Mouse (Mus musculus): ENCODE measurements around the gene Qk. TPM values are rescaled to one million over a fixed set of nuclear protein-coding genes. Genes with fewer than 3 reads are reported as not detected.

The Qk gene
- polyA plus RNA-seq, 1 experiment from 2014 or later = 40.5 TPM

- peak overlapping the region; percentile 99; the same call in 1 of the 2 replicates for H3K27ac ChIP-seq
- peaks cover 25% of the 10 kb centered on the region for H3K4me1 ChIP-seq
- H3K4me3 ChIP-seq = peak overlapping the region; percentile 88
- peaks cover 5% of the 10 kb centered on the region; the same call in 1 of the 2 replicates for H3K9me3 ChIP-seq
- no peak for DNase-seq (ENCODE audit: extremely low spot score, low spot score)
- 21% methylated on average over 1 of the region's 1 CpGs for WGBS
- no peaks in the 10 kb centered on the region for H3K27me3 ChIP-seq (ENCODE audit: poor library complexity, severe bottlenecking)
- peaks cover 16% of the 10 kb centered on the region for H3K36me3 ChIP-seq (replicated peaks)
Observed at GRCm38 (mm10) chr17:10321092-10321491, 1.4 kb upstream of the Qk start.

GRCm38 (mm10) chr17:10320456-10320790, 769 bp upstream of the Qk start:
- 20% methylated on average over 10 of the region's 10 CpGs for WGBS

GRCm38 (mm10) chr17:10319431-10319684, 296 bp downstream of the Qk start:
- peaks cover 42% of the 10 kb centered on the region for H3K4me1 ChIP-seq
- H3K36me3 ChIP-seq (replicated peaks) = peaks cover 7% of the 10 kb centered on the region
- 2% methylated on average over 46 of the region's 46 CpGs for WGBS

More at GRCm38 (mm10) chr17:10320456-10320790, 769 bp upstream of the Qk start:
- H3K27ac ChIP-seq = peak overlapping the region; percentile 99
- DNase-seq (ENCODE audit: extremely low spot score, low spot score) = no peak
- H3K9me3 ChIP-seq = peaks cover 5% of the 10 kb centered on the region; the same call in 1 of the 2 replicates
- peaks cover 12% of the 10 kb centered on the region for H3K36me3 ChIP-seq (replicated peaks)
- H3K27me3 ChIP-seq (ENCODE audit: poor library complexity, severe bottlenecking) = no peaks in the 10 kb centered on the region
- H3K4me1 ChIP-seq = peaks cover 32% of the 10 kb centered on the region
- H3K4me3 ChIP-seq = peak overlapping the region; percentile 88

GRCm38 (mm10) chr17:10318561-10319430, 858 bp downstream of the Qk start:
- Histone ChIP-seq H3K27me3 (ENCODE audit: poor library complexity, severe bottlenecking) (no peaks in the 10 kb centered on the region), H3K9me3 (no peaks in the 10 kb centered on the region), H3K27ac (peak overlapping the region; percentile 99), H3K4me1 (peaks cover 47% of the 10 kb centered on the region), H3K36me3 (replicated peaks) (peaks cover 5% of the 10 kb centered on the region; the same call in 1 of the 2 replicates), H3K4me3 (peak overlapping the region; percentile 88)
- peak; percentile 53 for DNase-seq (ENCODE audit: extremely low spot score, low spot score)
- WGBS = 11% methylated on average over 148 of the region's 153 CpGs

More at GRCm38 (mm10) chr17:10319431-10319684, 296 bp downstream of the Qk start:
- peak overlapping the region; percentile 99 for H3K27ac ChIP-seq
- H3K27me3 ChIP-seq (ENCODE audit: poor library complexity, severe bottlenecking) = no peaks in the 10 kb centered on the region
- no peak for DNase-seq (ENCODE audit: extremely low spot score, low spot score)
- H3K4me3 ChIP-seq = peak overlapping the region; percentile 88
- H3K9me3 ChIP-seq = no peaks in the 10 kb centered on the region

GRCm38 (mm10) chr17:10317981-10318551, 1.6 kb downstream of the Qk start:
- H3K27ac ChIP-seq = peak overlapping the region; percentile 99
- DNase-seq (ENCODE audit: extremely low spot score, low spot score) = peak; percentile 60
- H3K4me1 ChIP-seq = peaks cover 48% of the 10 kb centered on the region
- peaks cover 5% of the 10 kb centered on the region for H3K36me3 ChIP-seq (replicated peaks)
- no peaks in the 10 kb centered on the region for H3K27me3 ChIP-seq (ENCODE audit: poor library complexity, severe bottlenecking)
- H3K4me3 ChIP-seq = peak overlapping the region; percentile 88
- WGBS = under 1% methylated on average over 46 of the region's 46 CpGs
- H3K9me3 ChIP-seq = no peaks in the 10 kb centered on the region

GRCm38 (mm10) chr17:10317186-10317585, 2.5 kb downstream of the Qk start:
- Histone ChIP-seq H3K27me3 (ENCODE audit: poor library complexity, severe bottlenecking) (no peaks in the 10 kb centered on the region), H3K4me3 (peak overlapping the region; percentile 88), H3K36me3 (replicated peaks) (peaks cover 12% of the 10 kb centered on the region), H3K9me3 (no peaks in the 10 kb centered on the region), H3K4me1 (peaks cover 55% of the 10 kb centered on the region), H3K27ac (peak overlapping the region; percentile 99)
- WGBS = 9% methylated on average over 4 of the region's 4 CpGs
- DNase-seq (ENCODE audit: extremely low spot score, low spot score) = no peak

GRCm38 (mm10) chr17:10316446-10316845, 3.2 kb downstream of the Qk start:
- Histone ChIP-seq H3K27ac (peak overlapping the region; percentile 99), H3K27me3 (ENCODE audit: poor library complexity, severe bottlenecking) (no peaks in the 10 kb centered on the region), H3K4me3 (peak overlapping the region; percentile 88), H3K4me1 (peaks cover 55% of the 10 kb centered on the region), H3K36me3 (replicated peaks) (peaks cover 12% of the 10 kb centered on the region), H3K9me3 (no peaks in the 10 kb centered on the region)
- 6% methylated on average over 1 of the region's 1 CpGs for WGBS
- DNase-seq (ENCODE audit: extremely low spot score, low spot score) = no peak

- no peaks in the 10 kb centered on the region for H3K27me3 ChIP-seq (ENCODE audit: poor library complexity, severe bottlenecking)
- H3K36me3 ChIP-seq (replicated peaks) = peaks cover 19% of the 10 kb centered on the region
- H3K4me3 ChIP-seq = no peak overlapping the region
- H3K27ac ChIP-seq = no peak overlapping the region
- H3K4me1 ChIP-seq = peaks cover 52% of the 10 kb centered on the region
- WGBS = 75% methylated on average over 1 of the region's 1 CpGs
- no peak for DNase-seq (ENCODE audit: extremely low spot score, low spot score)
- H3K9me3 ChIP-seq = no peaks in the 10 kb centered on the region
Observed at GRCm38 (mm10) chr17:10310046-10310445, 9.6 kb downstream of the Qk start.

GRCm38 (mm10) chr17:10309135-10309623, 10.5 kb downstream of the Qk start:
- 65% methylated on average over 4 of the region's 4 CpGs for WGBS
- peaks cover 44% of the 10 kb centered on the region for H3K4me1 ChIP-seq
- H3K9me3 ChIP-seq = no peaks in the 10 kb centered on the region

GRCm38 (mm10) chr17:10306424-10306823, 13.2 kb downstream of the Qk start:
- H3K9me3 ChIP-seq = no peaks in the 10 kb centered on the region
- 94% methylated on average over 2 of the region's 2 CpGs for whole genome bisulfite sequencing

More at GRCm38 (mm10) chr17:10309135-10309623, 10.5 kb downstream of the Qk start:
- H3K27ac ChIP-seq = no peak overlapping the region
- peaks cover 14% of the 10 kb centered on the region for H3K36me3 ChIP-seq (replicated peaks)
- H3K4me3 ChIP-seq = no peak overlapping the region; the same call in 1 of the 2 replicates
- H3K27me3 ChIP-seq (ENCODE audit: poor library complexity, severe bottlenecking) = no peaks in the 10 kb centered on the region
- DNase-seq (ENCODE audit: extremely low spot score, low spot score) = no peak

GRCm38 (mm10) chr17:10304001-10304400, 15.7 kb downstream of the Qk start:
- Histone ChIP-seq H3K27me3 (ENCODE audit: poor library complexity, severe bottlenecking) (no peaks in the 10 kb centered on the region), H3K36me3 (replicated peaks) (peaks cover 10% of the 10 kb centered on the region), H3K27ac (no peak overlapping the region), H3K4me1 (peaks cover 1% of the 10 kb centered on the region), H3K9me3 (no peaks in the 10 kb centered on the region), H3K4me3 (no peak overlapping the region)
- DNase-seq (ENCODE audit: extremely low spot score, low spot score) = no peak

More at GRCm38 (mm10) chr17:10306424-10306823, 13.2 kb downstream of the Qk start:
- H3K27ac ChIP-seq = no peak overlapping the region
- H3K4me1 ChIP-seq = peaks cover 25% of the 10 kb centered on the region
- no peak for DNase-seq (ENCODE audit: extremely low spot score, low spot score)
- no peaks in the 10 kb centered on the region for H3K27me3 ChIP-seq (ENCODE audit: poor library complexity, severe bottlenecking)
- H3K36me3 ChIP-seq (replicated peaks) = peaks cover 14% of the 10 kb centered on the region
- no peak overlapping the region for H3K4me3 ChIP-seq

- no peak overlapping the region for H3K4me3 ChIP-seq
- no peaks in the 10 kb centered on the region for H3K27me3 ChIP-seq (ENCODE audit: poor library complexity, severe bottlenecking)
- no peaks in the 10 kb centered on the region for H3K9me3 ChIP-seq
- H3K36me3 ChIP-seq (replicated peaks) = peaks cover 10% of the 10 kb centered on the region
- no peak for DNase-seq (ENCODE audit: extremely low spot score, low spot score)
- H3K27ac ChIP-seq = no peak overlapping the region
- 90% methylated on average over 4 of the region's 4 CpGs for WGBS
- H3K4me1 ChIP-seq = 0 out of 2 replicates have a peak, but pooled peaks cover 4% of the 10 kb centered on the region
Observed at GRCm38 (mm10) chr17:10300968-10301795, 18.5 kb downstream of the Qk start.

Measured in forebrain, embryonic 10.5 days (tissue).